Mouse (Mus musculus): ENCODE data around the gene Mta1.

The Mta1 gene

GRCm38 (mm10) chr12:113097749-113098281 lies at the start of gene Mta1:
Mta1 (plus strand) TSS chr12:113098278.
- in situ Hi-C loops (cut with MboI; ENCODE audit: unreplicated experiment in 2 of 2): loop anchor here in 1 of 2 experiments (5.0 kb wide), 1 partner anchor 91 kb away; no protein-coding TSS in a partner anchor

GRCm38 (mm10) chr12:113049836-113050235 lies 48.2 kb upstream of the Mta1 start:
- in situ Hi-C loops (cut with MboI; ENCODE audit: unreplicated experiment in 2 of 2): loop anchor here (5.0 kb wide), 2 partner anchors 43 to 98 kb away; no protein-coding TSS in a partner anchor

- in situ Hi-C loops (cut with MboI; ENCODE audit: unreplicated experiment in 2 of 2): no loop called here
Observed at GRCm38 (mm10) chr12:113050671-113051070, 47.4 kb upstream of the Mta1 start.

- in situ Hi-C loops (cut with MboI; ENCODE audit: unreplicated experiment in 2 of 2): no loop called here
Observed at GRCm38 (mm10) chr12:113051628-113052403, 46.3 kb upstream of the Mta1 start.

GRCm38 (mm10) chr12:113056089-113056488 lies 42.0 kb upstream of the Mta1 start:
- in situ Hi-C loops (cut with MboI; ENCODE audit: unreplicated experiment in 2 of 2): no loop called here

- in situ Hi-C loops (cut with MboI; ENCODE audit: unreplicated experiment in 2 of 2): loop anchor here in 1 of 2 experiments (5.0 kb wide), 1 partner anchor 53 kb away; no protein-coding TSS in a partner anchor
Observed at GRCm38 (mm10) chr12:113060178-113060577, 37.9 kb upstream of the Mta1 start.

GRCm38 (mm10) chr12:113061606-113062005 lies 36.5 kb upstream of the Mta1 start:
- in situ Hi-C loops (cut with MboI; ENCODE audit: unreplicated experiment in 2 of 2): loop anchor here in 1 of 2 experiments (5.0 kb wide), 1 partner anchor 54 kb away; no protein-coding TSS in a partner anchor

- in situ Hi-C loops (cut with MboI; ENCODE audit: unreplicated experiment in 2 of 2): loop anchor here in 1 of 2 experiments (5.0 kb wide), 1 partner anchor 55 kb away; no protein-coding TSS in a partner anchor
Observed at GRCm38 (mm10) chr12:113062201-113062600, 35.9 kb upstream of the Mta1 start.

GRCm38 (mm10) chr12:113063700-113064099 lies 34.4 kb upstream of the Mta1 start:
- in situ Hi-C loops (cut with MboI; ENCODE audit: unreplicated experiment in 2 of 2): loop anchor here in 1 of 2 experiments (5.0 kb wide), 1 partner anchor 56 kb away; no protein-coding TSS in a partner anchor

- in situ Hi-C loops (cut with MboI; ENCODE audit: unreplicated experiment in 2 of 2): no loop called here
Observed at GRCm38 (mm10) chr12:113068002-113068401, 30.1 kb upstream of the Mta1 start.

GRCm38 (mm10) chr12:113069389-113069788 lies 28.7 kb upstream of the Mta1 start:
- in situ Hi-C loops (cut with MboI; ENCODE audit: unreplicated experiment in 2 of 2): no loop called here

- in situ Hi-C loops (cut with MboI; ENCODE audit: unreplicated experiment in 2 of 2): no loop called here
Observed at GRCm38 (mm10) chr12:113071321-113071720, 26.8 kb upstream of the Mta1 start.

- in situ Hi-C loops (cut with MboI; ENCODE audit: unreplicated experiment in 2 of 2): no loop called here
Observed at GRCm38 (mm10) chr12:113071827-113072226, 26.3 kb upstream of the Mta1 start.

- in situ Hi-C loops (cut with MboI; ENCODE audit: unreplicated experiment in 2 of 2): no loop called here
Observed at GRCm38 (mm10) chr12:113073420-113074328, 24.4 kb upstream of the Mta1 start.

- in situ Hi-C loops (cut with MboI; ENCODE audit: unreplicated experiment in 2 of 2): no loop called here
Observed at GRCm38 (mm10) chr12:113074329-113075062, 23.6 kb upstream of the Mta1 start, which contains the start of gene Tex22. Tex22 (plus strand) TSS chr12:113074502.

- in situ Hi-C loops (cut with MboI; ENCODE audit: unreplicated experiment in 2 of 2): no loop called here
Observed at GRCm38 (mm10) chr12:113075063-113075454, 23.0 kb upstream of the Mta1 start.

GRCm38 (mm10) chr12:113075486-113075885 lies 22.6 kb upstream of the Mta1 start:
- in situ Hi-C loops (cut with MboI; ENCODE audit: unreplicated experiment in 2 of 2): no loop called here

GRCm38 (mm10) chr12:113087276-113087675 lies 10.8 kb upstream of the Mta1 start:
- in situ Hi-C loops (cut with MboI; ENCODE audit: unreplicated experiment in 2 of 2): no loop called here

GRCm38 (mm10) chr12:113088026-113088425 lies 10.1 kb upstream of the Mta1 start:
- in situ Hi-C loops (cut with MboI; ENCODE audit: unreplicated experiment in 2 of 2): no loop called here

GRCm38 (mm10) chr12:113089107-113089506 lies 9.0 kb upstream of the Mta1 start:
- in situ Hi-C loops (cut with MboI; ENCODE audit: unreplicated experiment in 2 of 2): no loop called here
